Mouse (Mus musculus) hindbrain, embryonic 12.5 days (tissue): ENCODE measurements around the gene 4930544D05Rik. TPM values are rescaled to one million over a fixed set of nuclear protein-coding genes. Genes with fewer than 3 reads are reported as not detected.

Experiments used
- ATAC-seq: fragments of 200-750 bp; cut with Nextera tagmentation; 2 replicates; pipeline ENCODE4 v1.8.0; 2017; ENCODE audit warnings: moderate TSS enrichment; ENCODE audit not compliant: low FRiP score
- H3K27ac ChIP-seq: fragments of 300-500 bp; sonication (generic); 2 replicates; pipeline ENCODE4 v1.5.1; 2016; ENCODE audit warnings: mild to moderate bottlenecking
- H3K27me3 ChIP-seq: fragments of 300-500 bp; sonication (generic); 2 replicates; pipeline ENCODE4 v1.6.1; 2016; ENCODE audit warnings: mild to moderate bottlenecking
- H3K36me3 ChIP-seq: fragments of 300-500 bp; sonication (generic); 2 replicates; pipeline ENCODE4 v1.6.1; 2016; ENCODE audit warnings: mild to moderate bottlenecking
- H3K4me1 ChIP-seq: fragments of 300-500 bp; sonication (generic); 2 replicates; pipeline ENCODE4 v1.6.1; 2016
- H3K4me2 ChIP-seq: fragments of 300-500 bp; sonication (generic); replicated peaks from 2 replicates; pipeline ENCODE4 v1.6.1; 2016; ENCODE audit warnings: mild to moderate bottlenecking
- H3K4me3 ChIP-seq: fragments of 300-500 bp; sonication (generic); 2 replicates; pipeline ENCODE4 v1.5.1; 2016; ENCODE audit warnings: mild to moderate bottlenecking
- H3K9ac ChIP-seq: fragments of 300-500 bp; sonication (generic); 2 replicates; pipeline ENCODE4 v1.6.1; 2016; ENCODE audit warnings: mild to moderate bottlenecking, moderate library complexity
- H3K9me3 ChIP-seq: fragments of 300-500 bp; sonication (generic); replicated peaks from 2 replicates; pipeline ENCODE4 v1.6.1; 2016; ENCODE audit warnings: mild to moderate bottlenecking
- WGBS: fragments of 180-500 bp; shearing (Covaris S2); methylation state at CpG from one replicate; pipeline ENCODE4 v1.1.7; 2016; 5-methylcytosine and 5-hydroxymethylcytosine counted together
- polyA plus RNA-seq: library from polyadenylated mRNA; unstranded; fragments of >200 nt; fragmentation: Nextera tagmentation; extraction: Ambion mirVana; gene quantifications from 2 replicates; pipeline ENCODE4 v1.2.1, GENCODE M21; 2016

Gene 4930544D05Rik
- polyA plus RNA-seq, 1 experiment from 2014 or later = not detected

GRCm38 (mm10) chr11:70606717-70607116 lies 8.9 kb upstream of the 4930544D05Rik start:
- Histone ChIP-seq H3K27ac (no peak overlapping the region; the same call in 1 of the 2 replicates), H3K36me3 (peaks cover 89% of the 10 kb centered on the region), H3K4me2 (no peak overlapping the region), H3K4me3 (no peak overlapping the region), H3K4me1 (no peaks in the 10 kb centered on the region), H3K27me3 (no peaks in the 10 kb centered on the region), H3K9me3 (no peaks in the 10 kb centered on the region), H3K9ac (no peak overlapping the region)
- no peak for ATAC-seq
- 78% methylated on average over 11 of the region's 12 CpGs for WGBS

GRCm38 (mm10) chr11:70607611-70608010 lies 8.0 kb upstream of the 4930544D05Rik start:
- no peak overlapping the region for H3K4me2 ChIP-seq
- peaks cover 91% of the 10 kb centered on the region for H3K36me3 ChIP-seq
- no peaks in the 10 kb centered on the region for H3K9me3 ChIP-seq
- 95% methylated on average over 9 of the region's 9 CpGs for WGBS
- no peaks in the 10 kb centered on the region for H3K27me3 ChIP-seq
- no peak overlapping the region for H3K27ac ChIP-seq
- ATAC-seq = no peak
- no peak overlapping the region for H3K9ac ChIP-seq
- no peaks in the 10 kb centered on the region for H3K4me1 ChIP-seq
- H3K4me3 ChIP-seq = no peak overlapping the region

- no peak for ATAC-seq
- H3K36me3 ChIP-seq = peaks cover 96% of the 10 kb centered on the region
- H3K9me3 ChIP-seq = no peaks in the 10 kb centered on the region
- H3K4me3 ChIP-seq = no peak overlapping the region
- WGBS = 84% methylated on average over 26 of the region's 26 CpGs
- H3K4me1 ChIP-seq = no peaks in the 10 kb centered on the region
- H3K27ac ChIP-seq = no peak overlapping the region
- no peak overlapping the region for H3K9ac ChIP-seq
- no peaks in the 10 kb centered on the region for H3K27me3 ChIP-seq
- H3K4me2 ChIP-seq = no peak overlapping the region
These were observed 7.1 kb upstream of the 4930544D05Rik start for GRCm38 (mm10) chr11:70608381-70609066.

GRCm38 (mm10) chr11:70610752-70611151 lies 4.9 kb upstream of the 4930544D05Rik start:
- no peak for ATAC-seq
- 91% methylated on average over 4 of the region's 4 CpGs for WGBS
- Histone ChIP-seq H3K9ac (no peak overlapping the region), H3K4me2 (no peak overlapping the region), H3K36me3 (peaks cover 80% of the 10 kb centered on the region), H3K4me3 (no peak overlapping the region), H3K9me3 (no peaks in the 10 kb centered on the region), H3K27me3 (peaks cover 6% of the 10 kb centered on the region; the same call in 1 of the 2 replicates), H3K4me1 (peaks cover 9% of the 10 kb centered on the region), H3K27ac (no peak overlapping the region)

- H3K27ac ChIP-seq = no peak overlapping the region
- peaks cover 62% of the 10 kb centered on the region for H3K36me3 ChIP-seq
- no peak for ATAC-seq
- H3K4me3 ChIP-seq = no peak overlapping the region
- peaks cover 14% of the 10 kb centered on the region for H3K27me3 ChIP-seq
- no peak overlapping the region for H3K9ac ChIP-seq
- H3K4me2 ChIP-seq = no peak overlapping the region
- WGBS = 79% methylated on average over 7 of the region's 7 CpGs
- H3K9me3 ChIP-seq = no peaks in the 10 kb centered on the region
- peaks cover 9% of the 10 kb centered on the region for H3K4me1 ChIP-seq
These were observed 3.1 kb upstream of the 4930544D05Rik start for GRCm38 (mm10) chr11:70612505-70612904.

GRCm38 (mm10) chr11:70615074-70615473 lies 574 bp upstream of the 4930544D05Rik start:
- 1% methylated on average over 17 of the region's 17 CpGs for WGBS
- no peak for ATAC-seq
- H3K4me2 ChIP-seq = peak overlapping the region; percentile 54
- H3K36me3 ChIP-seq = peaks cover 36% of the 10 kb centered on the region
- peak overlapping the region; percentile 25 for H3K4me3 ChIP-seq
- no peaks in the 10 kb centered on the region for H3K9me3 ChIP-seq
- no peak overlapping the region for H3K27ac ChIP-seq
- peak overlapping the region; percentile 47 for H3K9ac ChIP-seq
- H3K4me1 ChIP-seq = peaks cover 9% of the 10 kb centered on the region
- peaks cover 14% of the 10 kb centered on the region for H3K27me3 ChIP-seq

GRCm38 (mm10) chr11:70619101-70619500 lies 3.5 kb downstream of the 4930544D05Rik start, which contains the start of gene Chrne:
Gene Chrne (minus strand): TSS chr11:70619216.
- Histone ChIP-seq H3K27me3 (peaks cover 14% of the 10 kb centered on the region), H3K9ac (no peak within 1 kb of the TSS), H3K27ac (no peak within 1 kb of the TSS), H3K9me3 (no peaks in the 10 kb centered on the region), H3K4me2 (no peak within 1 kb of the TSS), H3K4me1 (peaks cover 9% of the 10 kb centered on the region), H3K4me3 (no peak within 1 kb of the TSS), H3K36me3 (no peaks in the 10 kb centered on the region)
- no peak for ATAC-seq
- WGBS = 52% methylated on average over 1 of the region's 1 CpGs

GRCm38 (mm10) chr11:70621972-70622814 lies 6.5 kb downstream of the 4930544D05Rik start:
- Histone ChIP-seq H3K9me3 (no peaks in the 10 kb centered on the region), H3K4me2 (no peak overlapping the region), H3K27ac (no peak overlapping the region), H3K9ac (no peak overlapping the region), H3K27me3 (no peaks in the 10 kb centered on the region), H3K4me1 (no peaks in the 10 kb centered on the region), H3K36me3 (no peaks in the 10 kb centered on the region), H3K4me3 (no peak overlapping the region)
- ATAC-seq = no peak
- 42% methylated on average over 7 of the region's 7 CpGs for WGBS

- H3K9me3 ChIP-seq = no peaks in the 10 kb centered on the region
- no peaks in the 10 kb centered on the region for H3K36me3 ChIP-seq
- no peak overlapping the region for H3K9ac ChIP-seq
- no peak overlapping the region for H3K4me2 ChIP-seq
- 86% methylated on average over 10 of the region's 10 CpGs for WGBS
- ATAC-seq = no peak
- no peaks in the 10 kb centered on the region for H3K4me1 ChIP-seq
- no peak overlapping the region for H3K27ac ChIP-seq
- no peak overlapping the region for H3K4me3 ChIP-seq
- no peaks in the 10 kb centered on the region for H3K27me3 ChIP-seq
These were observed 7.5 kb downstream of the 4930544D05Rik start for GRCm38 (mm10) chr11:70623053-70623742.

GRCm38 (mm10) chr11:70625473-70625872 lies 9.8 kb downstream of the 4930544D05Rik start:
- Histone ChIP-seq H3K27me3 (no peaks in the 10 kb centered on the region), H3K36me3 (no peaks in the 10 kb centered on the region), H3K27ac (no peak overlapping the region), H3K4me2 (no peak overlapping the region), H3K9ac (no peak overlapping the region), H3K4me1 (no peaks in the 10 kb centered on the region), H3K9me3 (no peaks in the 10 kb centered on the region), H3K4me3 (no peak overlapping the region)
- WGBS = 52% methylated on average over 4 of the region's 4 CpGs
- no peak for ATAC-seq

- WGBS = 75% methylated on average over 4 of the region's 4 CpGs
- H3K4me3 ChIP-seq = no peak overlapping the region
- no peaks in the 10 kb centered on the region for H3K9me3 ChIP-seq
- no peak for ATAC-seq
- no peak overlapping the region for H3K4me2 ChIP-seq
- H3K9ac ChIP-seq = no peak overlapping the region
- H3K36me3 ChIP-seq = no peaks in the 10 kb centered on the region
- no peaks in the 10 kb centered on the region for H3K27me3 ChIP-seq
- no peaks in the 10 kb centered on the region for H3K4me1 ChIP-seq
- no peak overlapping the region for H3K27ac ChIP-seq
These were observed 11.2 kb downstream of the 4930544D05Rik start for GRCm38 (mm10) chr11:70626877-70627276.

GRCm38 (mm10) chr11:70628431-70628830 lies 12.8 kb downstream of the 4930544D05Rik start:
- Histone ChIP-seq H3K36me3 (no peaks in the 10 kb centered on the region), H3K9ac (no peak overlapping the region), H3K4me2 (no peak overlapping the region), H3K4me3 (no peak overlapping the region), H3K4me1 (no peaks in the 10 kb centered on the region), H3K27me3 (no peaks in the 10 kb centered on the region), H3K27ac (no peak overlapping the region), H3K9me3 (no peaks in the 10 kb centered on the region)
- ATAC-seq = no peak
- 81% methylated on average over 2 of the region's 2 CpGs for WGBS
